Mouse (Mus musculus) megakaryocyte progenitor cell, adult 5-6 weeks (primary cell): ENCODE data around the gene Spata33. TPM values are rescaled to one million over a fixed set of nuclear protein-coding genes. Genes with fewer than 3 reads are reported as not detected.
"Not testable (repeated sequence)": the region's sequence is repeated elsewhere in the genome, so short reads cannot be mapped to it uniquely, and the experiment has no call there.

Source experiments
- ATAC-seq: replicated peaks from 2 replicates; pipeline ENCODE4 v1.8.0; 2016; ENCODE audit warnings: mild to moderate bottlenecking, moderate TSS enrichment, inconsistent platforms; ENCODE audit not compliant: poor library complexity
- total RNA-seq, 2 experiments: library from RNA; stranded (forward) in 1 of 2; stranded (reverse) in 1 of 2; fragments of 157-497, 149-512 nt in 1 of 2; fragments of 200-1000 nt in 1 of 2; gene quantifications; 2 replicates each; pipeline versions ENCODE4 v1.2.3 to v1.2.4; 2015 to 2017

Gene Spata33
- total RNA-seq (2015) (0.37 and 0.51 TPM in 2 replicates), total RNA-seq (2017) (1.9 and 5.0 TPM in 2 replicates)

GRCm38 (mm10) chr8:123212321-123213117, at the start of gene Spata33, which contains the start of gene Chmp1a:
Gene Spata33 (plus strand): TSS chr8:123212832.
Gene Chmp1a (minus strand): TSS chr8:123212763.
- ATAC-seq = peak; percentile 90

- ATAC-seq = no peak
Observed at GRCm38 (mm10) chr8:123181391-123181790, 31.2 kb upstream of the Spata33 start.

GRCm38 (mm10) chr8:123185566-123186409, 26.8 kb upstream of the Spata33 start, which contains the start of gene Dpep1:
Gene Dpep1 (plus strand): TSS chr8:123186242.
- no peak for ATAC-seq

- ATAC-seq = no peak
Observed at GRCm38 (mm10) chr8:123188006-123188405, 24.6 kb upstream of the Spata33 start.

DNA sequence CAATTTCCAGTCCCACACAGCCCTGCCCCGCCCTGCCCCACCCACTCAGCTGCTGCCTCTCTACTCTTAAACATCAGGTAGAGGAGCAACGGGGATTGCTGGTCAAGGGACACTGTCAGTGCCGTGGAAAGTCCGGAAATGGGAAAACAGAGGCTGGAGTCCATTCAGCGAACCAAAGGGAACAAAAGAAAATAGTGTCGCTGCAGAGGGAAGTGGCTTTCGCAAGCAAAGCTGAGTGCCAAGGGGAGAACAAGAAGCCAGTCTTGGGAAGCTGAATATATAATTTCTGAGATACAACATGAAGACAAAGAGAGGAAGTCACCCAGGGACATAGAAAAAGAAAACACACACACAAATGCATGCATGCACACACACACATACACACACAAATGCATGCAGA, 23.8 kb upstream of the Spata33 start:
- ATAC-seq = no peak

DNA sequence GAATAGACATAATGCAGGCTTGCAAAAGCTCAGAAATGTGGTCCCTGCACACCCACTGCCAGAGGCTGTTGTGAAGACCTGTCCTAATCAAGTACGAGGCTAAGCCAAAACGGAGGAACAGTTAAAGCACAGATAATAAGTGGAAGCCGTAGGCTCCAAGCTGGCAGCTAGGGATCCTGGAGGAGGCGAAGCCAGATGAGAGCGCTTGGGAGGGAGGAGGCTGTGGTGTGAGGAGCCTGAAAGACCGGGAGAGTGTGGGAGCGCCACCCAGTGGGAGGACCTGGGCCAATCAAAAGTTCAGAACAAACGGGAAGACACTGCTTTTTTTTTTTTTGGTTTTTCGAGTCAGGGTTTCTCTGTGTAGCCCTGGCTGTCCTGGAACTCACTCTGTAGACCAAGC, 22.0 kb upstream of the Spata33 start:
- ATAC-seq = peak; percentile 96

GRCm38 (mm10) chr8:123191908-123192307, 20.7 kb upstream of the Spata33 start:
- no peak for ATAC-seq

DNA sequence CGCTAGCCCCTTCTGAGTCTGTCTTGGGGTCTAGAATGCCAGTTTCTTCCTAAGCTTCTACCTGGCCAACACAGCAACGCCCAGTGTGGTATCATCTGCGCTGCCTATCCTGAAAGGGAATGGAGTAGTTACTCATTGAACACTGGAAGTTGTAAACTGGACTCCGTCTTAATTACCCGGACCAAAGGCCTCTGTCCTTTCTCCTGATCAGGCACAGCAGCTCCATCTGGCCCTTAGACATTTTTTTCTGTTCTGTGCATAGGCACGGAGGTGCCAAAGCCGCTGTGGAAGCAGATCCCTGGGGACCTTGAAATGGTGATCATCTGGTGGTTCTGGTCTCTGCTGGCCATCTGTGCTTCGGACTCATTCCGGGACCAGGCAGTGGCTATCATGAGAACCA, 18.9 kb upstream of the Spata33 start:
- ATAC-seq = no peak

DNA sequence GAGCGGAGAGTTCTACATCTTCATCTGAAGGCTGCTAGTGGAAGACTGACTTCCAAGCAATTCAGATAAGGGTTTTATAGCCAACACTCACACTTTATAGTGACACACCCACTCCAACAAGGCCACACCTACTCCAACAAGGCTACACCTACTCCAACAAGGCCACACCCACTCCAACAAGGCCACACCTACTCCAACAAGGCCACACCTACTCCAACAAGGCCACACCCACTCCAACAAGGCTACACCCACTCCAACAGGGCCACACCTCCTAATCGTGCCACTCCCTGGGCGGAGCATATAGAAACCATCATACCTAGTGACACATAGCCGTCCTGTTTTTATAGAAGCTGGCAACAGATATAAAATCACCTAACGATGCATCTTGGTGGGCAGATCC, 15.6 kb upstream of the Spata33 start:
- ATAC-seq = peak; percentile 69

DNA sequence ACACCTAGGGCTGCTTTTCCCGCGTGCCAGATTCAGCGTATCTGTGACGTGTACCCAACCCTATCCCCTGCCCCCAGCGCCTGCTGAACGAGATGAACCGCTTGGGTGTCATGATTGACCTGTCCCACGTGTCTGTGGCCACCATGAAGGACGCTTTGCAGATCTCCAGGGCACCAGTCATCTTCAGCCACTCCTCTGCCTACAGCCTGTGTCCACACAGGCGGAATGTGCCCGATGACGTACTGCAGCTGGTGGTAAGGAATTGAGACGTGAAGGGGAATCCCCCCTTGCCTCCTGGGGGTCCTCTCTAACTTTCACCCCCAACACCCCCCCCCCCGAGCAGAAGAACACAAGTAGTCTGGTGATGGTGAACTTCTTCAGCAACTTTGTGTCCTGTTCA, 12.8 kb upstream of the Spata33 start:
- ATAC-seq = no peak

GRCm38 (mm10) chr8:123202288-123202687, 10.3 kb upstream of the Spata33 start:
- ATAC-seq = peak; percentile 75

DNA sequence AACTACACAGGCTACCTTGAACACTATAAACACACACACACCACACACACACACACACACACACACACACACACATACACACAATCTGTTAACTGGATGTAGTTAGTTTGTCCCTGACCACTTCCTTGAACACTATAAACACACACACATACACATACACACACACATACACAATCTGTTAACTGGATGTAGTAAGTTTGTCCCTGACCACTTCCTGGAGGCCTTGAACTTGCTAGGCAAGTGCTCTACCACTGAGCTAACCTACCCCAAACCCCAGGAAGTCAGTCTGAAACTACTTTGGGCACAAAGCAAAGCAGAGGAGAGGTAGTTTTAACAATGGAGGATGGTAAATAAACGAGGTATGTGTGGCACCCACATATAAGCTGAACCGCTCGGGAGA, 9.1 kb upstream of the Spata33 start:
- ATAC-seq = peak; percentile 32; the same call in 1 of the 2 replicates

GRCm38 (mm10) chr8:123211876-123212275, 756 bp upstream of the Spata33 start:
- ATAC-seq = no peak

DNA sequence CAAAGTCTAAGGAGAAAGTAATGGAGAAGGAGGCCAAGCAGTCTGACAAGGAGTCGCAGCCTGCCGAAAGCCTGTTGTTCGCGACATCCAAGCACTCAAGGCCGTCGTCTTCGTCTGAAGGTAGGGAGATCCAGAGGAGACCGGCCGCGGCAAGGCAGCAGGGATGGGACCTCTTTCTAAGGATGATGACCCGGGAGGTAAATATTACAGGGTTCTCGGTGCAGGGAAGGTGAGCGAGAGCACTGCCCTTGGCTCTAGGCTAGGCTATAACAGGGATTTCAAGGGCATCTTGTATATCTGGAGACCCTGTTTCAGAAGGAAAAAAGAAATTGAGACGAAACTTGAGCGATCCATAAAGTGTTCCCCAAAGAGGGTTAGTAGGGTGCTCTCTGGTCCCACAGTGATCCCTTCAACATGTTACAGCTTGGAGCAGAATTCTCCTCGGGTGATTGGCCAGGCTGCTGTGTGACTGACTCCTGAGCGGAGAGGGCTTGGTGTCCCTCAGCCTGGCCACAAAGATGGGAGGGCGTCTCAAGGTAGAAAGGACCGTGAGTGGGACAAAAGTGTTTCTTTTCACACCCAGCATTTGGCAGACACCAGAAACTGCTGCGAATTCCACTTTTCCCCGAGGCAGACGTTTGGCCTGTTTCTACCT, 613 bp downstream of the Spata33 start:
- ATAC-seq = peak; percentile 7; the same call in 1 of the 2 replicates

GRCm38 (mm10) chr8:123215430-123215829, 2.8 kb downstream of the Spata33 start:
- ATAC-seq = no peak

DNA sequence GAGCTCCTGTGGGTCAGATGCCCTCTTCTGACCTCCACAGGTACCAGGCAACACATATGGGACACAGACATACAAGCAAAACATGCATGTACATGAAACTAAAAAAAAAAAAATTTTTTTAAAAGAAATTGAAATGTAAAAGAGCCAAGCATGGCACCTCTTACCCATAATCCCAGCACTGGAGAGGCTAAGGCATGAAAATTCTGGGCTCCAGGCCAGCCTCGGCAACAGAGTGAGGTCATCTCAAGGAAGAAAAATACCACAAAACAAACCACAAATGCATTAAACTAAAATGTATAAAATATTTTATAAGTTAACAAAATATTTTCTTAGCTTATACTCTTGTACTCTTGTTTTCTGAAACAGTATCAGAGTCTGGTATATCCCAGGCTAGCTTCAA, 8.3 kb downstream of the Spata33 start:
- ATAC-seq = no peak

GRCm38 (mm10) chr8:123224278-123225266, 11.9 kb downstream of the Spata33 start, which contains the start of gene Cdk10:
Gene Cdk10 (plus strand): TSS chr8:123224842.
- peak; percentile 96 for ATAC-seq

- no peak for ATAC-seq
Observed at GRCm38 (mm10) chr8:123228416-123228815, 15.8 kb downstream of the Spata33 start.

DNA sequence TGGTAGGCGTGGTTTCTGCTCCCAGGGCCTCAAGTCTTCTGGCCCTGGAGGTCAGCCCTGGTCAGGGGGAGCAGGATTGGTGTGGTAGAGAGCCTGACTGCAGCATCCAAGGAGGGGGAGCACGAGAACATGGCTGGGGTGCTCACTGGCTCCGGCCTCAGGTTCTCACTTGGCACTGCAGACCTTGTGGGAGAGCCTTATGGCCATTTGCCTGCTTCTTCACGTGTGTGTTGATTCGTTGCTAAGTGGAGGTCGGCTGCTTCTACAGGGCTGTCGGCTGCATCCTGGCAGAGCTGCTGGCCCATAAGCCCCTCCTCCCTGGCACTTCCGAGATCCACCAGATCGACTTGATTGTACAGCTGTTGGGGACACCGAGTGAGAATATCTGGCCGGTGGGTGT, 17.7 kb downstream of the Spata33 start:
- not testable (repeated sequence) for ATAC-seq

DNA sequence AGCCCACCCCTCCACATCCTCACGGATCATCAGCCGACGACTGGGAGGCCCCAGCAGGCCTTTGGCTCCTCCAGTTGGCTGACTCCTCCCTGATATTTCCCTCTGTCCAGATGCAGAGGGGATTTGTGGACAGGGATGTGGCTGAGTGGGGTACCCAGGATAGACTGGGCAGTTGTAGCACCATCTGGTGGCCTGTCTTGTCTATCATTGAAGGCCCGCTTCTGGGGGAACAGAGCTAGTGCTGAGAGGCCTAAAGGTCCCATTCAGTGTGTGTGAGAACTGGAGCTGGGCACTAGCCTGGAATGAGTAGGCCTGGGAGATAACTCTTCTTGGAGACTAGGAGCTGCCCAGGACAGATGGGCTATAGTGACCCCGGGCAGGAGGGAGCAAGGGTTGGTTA, 19.1 kb downstream of the Spata33 start:
- no peak for ATAC-seq
